Mouse (Mus musculus) bone marrow, adult 2 months (tissue): ENCODE data around the gene Tm4sf19.

ENCODE experiments used
- CTCF ChIP-seq: fragments of 200-500 bp; IDR thresholded peaks from 2 replicates; pipeline ENCODE4 v1.5.1; 2011; ENCODE audit warnings: low read length, control low read depth; ENCODE audit not compliant: control insufficient read depth, insufficient read depth
- POLR2A ChIP-seq: fragments of 200-500 bp; IDR thresholded peaks from 2 replicates; pipeline ENCODE4 v1.6.1; 2011; ENCODE audit warnings: low read depth, mild to moderate bottlenecking, control low read depth, low read length, borderline replicate concordance; ENCODE audit not compliant: control insufficient read depth

DNA sequence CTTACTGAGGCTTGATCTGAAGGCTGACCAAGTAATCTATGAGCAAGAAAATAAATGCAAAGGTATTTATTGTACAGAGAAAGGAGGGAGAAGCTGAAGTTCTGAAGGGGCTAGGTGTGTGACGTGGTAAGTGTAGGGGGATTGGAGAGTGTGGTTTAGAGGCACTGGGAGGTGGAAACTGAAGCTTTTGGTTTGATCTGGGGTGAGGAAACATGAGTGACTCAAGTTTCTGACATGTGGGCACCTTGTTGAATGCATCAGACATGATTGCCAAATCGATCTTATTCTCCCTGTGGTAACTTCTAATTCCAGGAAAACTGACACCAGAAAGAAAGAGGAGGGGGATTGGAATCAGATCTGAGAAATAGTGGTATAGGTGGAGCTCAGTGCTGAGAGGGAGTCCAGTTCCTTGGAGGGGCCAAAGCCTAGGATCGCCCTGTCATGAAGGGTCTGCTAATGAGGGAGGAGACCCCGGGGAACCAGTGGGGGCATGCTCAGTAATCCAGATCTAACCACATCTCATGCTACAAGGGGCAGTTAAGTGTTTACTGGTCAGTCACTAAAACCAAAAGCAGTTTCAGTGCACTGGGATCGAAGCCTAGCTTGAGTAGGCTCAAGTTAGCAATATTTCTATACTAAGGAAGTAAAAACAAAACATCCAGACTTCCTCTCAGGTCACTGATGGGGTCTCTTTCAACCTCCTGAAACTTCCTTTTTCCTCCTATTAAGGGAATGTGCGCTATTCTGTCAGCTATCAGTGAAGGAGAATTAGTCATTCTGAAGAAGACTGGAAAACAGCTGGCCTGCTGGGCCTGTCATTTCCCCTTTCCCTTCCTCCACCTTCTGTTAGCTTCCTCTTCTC, 4.4 kb upstream of the Tm4sf19 start:
- no peak for TF ChIP-seq POLR2A
- TF ChIP-seq CTCF, result no peak
